Mouse (Mus musculus) layer of hippocampus, postnatal 25 days (tissue): ENCODE data around the gene Slc24a2. TPM values are rescaled to one million over a fixed set of nuclear protein-coding genes. Genes with fewer than 3 reads are reported as not detected.

Source experiments
- DNase-seq, 2 experiments: peaks; one replicate each; pipeline ENCODE4 v3.0.0; 2022; ENCODE audit warnings: mixed read lengths in 2 of 2, low spot score in 1 of 2; ENCODE audit errors: extremely low spot score in 1 of 2
- total RNA-seq, 2 experiments: library from RNA; stranded (reverse); gene quantifications; 2 replicates each; pipeline ENCODE4 v1.2.3; 2021

The Slc24a2 gene
- total RNA-seq, 2 experiments from 2014 or later: 339 to 378 TPM

DNA sequence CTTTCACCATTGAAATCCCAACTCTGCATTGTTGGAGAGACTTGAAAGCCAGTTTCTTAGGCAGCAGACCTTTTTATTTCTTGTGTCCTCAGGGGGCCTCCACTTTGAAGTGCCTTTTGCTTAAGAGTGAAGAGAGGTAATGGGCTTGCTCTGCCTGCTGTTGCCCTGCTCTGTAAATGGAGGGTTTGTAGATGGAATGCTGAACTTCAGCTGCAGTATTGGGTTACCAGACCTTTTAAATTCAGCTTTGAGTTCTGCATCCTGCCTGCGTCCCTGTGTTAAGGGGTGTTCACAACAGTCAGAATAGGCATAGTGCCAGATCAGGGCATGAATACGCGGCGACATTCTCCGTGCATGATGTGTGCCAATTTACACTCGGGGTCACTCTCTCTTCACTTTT is 241.0 kb downstream of the Slc24a2 start:
- DNase-seq: no peak

DNA sequence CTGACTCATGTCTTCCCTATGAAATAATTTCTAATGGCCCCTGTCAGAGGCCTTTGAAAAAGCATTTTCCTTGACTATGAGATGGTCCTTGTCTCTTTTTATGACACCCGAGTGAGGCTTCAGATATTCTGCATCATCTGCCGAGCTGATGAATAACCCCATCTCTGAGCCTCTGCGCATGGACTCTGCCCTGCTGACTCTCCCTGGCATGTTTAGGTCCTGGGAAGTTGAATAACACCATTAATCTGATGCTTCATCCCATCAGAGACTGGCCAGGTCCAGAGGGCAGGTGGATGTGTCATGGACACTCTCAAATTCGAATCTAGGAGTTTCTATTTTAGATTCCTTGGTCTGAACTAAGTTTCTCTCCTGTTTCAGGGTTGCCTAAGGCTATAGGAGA is 242.4 kb downstream of the Slc24a2 start:
- no peak for DNase-seq

DNA sequence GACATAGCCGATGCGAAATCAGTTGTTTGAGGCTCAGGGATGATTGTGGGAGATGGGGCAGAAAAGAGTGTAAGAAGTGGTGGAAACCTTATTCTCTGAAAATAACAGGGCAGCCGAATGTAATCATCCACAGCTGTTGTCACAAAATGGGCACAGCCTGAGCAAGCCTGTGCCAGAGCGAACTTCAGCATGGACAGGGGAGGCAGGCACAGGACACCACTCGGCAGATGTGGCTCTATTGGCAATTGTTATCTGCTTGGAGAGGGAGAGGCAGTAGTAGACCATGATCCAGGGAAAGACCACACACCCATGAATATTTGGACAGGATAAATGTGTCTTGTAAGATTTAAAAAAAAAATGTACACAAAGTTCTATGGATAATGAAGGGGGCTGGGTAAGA is 253.0 kb downstream of the Slc24a2 start:
- DNase-seq: no peak

DNA sequence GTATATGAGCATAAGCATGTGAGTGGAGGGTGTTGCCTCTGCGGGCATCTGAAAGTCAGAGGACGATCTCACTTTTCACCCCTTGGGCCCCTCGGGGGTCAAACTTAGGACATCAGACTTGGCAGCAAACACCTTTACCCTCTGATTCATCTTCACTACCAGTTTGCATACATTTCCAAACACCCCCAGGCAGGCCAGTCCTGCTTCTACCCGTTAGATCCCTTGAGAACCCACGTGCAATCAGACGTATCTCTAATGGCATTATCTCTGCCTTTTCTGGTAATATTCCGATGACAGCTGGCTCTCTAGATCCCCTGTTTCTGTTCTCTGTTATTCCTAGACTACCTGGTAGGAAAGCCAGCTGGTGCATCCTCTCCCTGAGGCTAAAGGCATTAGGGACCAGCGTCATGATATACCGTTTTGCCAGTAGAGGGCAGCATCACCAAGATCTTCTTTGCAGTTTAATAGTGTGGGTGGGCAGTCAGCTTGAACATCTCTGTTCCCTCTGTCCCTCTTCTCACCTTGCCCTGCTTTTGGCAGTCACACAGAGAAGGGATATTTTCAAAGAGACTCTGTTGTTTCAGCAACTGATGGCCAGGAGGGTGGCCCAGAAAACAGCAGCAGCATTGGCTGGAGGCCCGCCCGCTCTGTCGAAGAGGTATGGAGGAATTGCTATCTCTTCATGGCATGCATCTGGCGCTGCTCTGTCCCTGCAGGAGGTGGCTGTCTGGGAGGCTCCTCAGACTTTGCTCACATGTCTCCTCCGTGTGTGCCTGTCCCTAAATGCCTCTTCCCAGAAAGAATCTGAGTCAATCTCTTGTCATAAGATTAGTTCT is 272.5 kb downstream of the Slc24a2 start:
- peak; percentile 63 to 69 for DNase-seq

DNA sequence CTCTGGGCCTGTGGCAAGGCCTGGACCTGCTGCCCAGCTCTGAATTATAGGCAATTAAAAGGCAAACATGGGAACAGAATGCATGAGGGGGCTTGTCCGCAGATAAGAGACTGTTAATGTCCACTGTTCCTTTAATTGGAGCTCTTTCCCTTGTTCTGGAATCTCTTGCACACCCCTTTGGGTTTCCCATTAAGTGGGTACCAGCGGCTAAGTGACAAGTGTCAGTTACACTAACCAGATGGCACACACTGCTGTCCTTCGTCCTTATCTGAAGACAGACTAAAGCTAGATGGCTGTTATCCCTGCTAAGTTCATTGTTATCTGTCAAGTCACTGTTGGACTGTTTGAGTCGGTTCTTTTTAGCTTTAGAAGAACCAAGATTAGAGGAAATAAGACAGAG is 274.8 kb downstream of the Slc24a2 start:
- DNase-seq: no peak

DNA sequence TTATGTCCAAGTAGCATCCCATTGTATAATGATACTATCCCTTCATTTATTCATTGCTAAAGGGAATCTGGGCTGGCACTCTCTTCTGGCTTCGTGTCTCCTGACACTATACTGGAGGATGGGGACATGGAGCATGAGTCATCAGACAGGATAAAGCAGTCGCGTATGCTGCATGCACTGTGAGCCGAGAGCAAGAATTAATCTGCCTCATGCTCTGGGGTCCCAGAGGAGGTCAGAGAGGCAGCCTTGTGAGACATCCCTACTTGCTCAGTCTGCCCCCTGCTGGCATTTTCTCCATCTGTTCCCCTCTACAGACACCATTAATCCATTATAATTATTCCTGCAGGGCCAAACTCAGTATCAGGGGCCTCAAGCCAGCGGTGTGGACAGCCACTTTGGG is 276.8 kb downstream of the Slc24a2 start:
- DNase-seq: no peak

DNA sequence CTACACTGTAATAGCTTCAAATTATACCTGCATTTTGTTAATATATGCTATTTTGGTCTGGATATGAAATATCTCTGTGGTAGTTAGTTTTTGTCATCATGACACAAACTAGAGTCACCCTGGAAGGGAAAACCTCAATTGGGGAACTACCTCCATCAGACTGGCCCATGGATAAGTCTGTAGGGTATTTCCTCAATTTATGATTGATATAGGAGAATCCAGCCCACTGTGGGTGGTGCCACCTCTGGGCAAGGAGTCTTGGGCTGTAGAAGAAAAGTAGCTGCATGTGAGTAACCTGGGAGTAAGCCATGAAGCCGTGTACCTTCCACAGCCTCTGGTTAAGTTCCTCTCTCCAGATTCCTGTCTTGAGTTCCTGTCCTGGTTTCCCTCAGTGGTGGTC is 281.5 kb downstream of the Slc24a2 start:
- DNase-seq: no peak

DNA sequence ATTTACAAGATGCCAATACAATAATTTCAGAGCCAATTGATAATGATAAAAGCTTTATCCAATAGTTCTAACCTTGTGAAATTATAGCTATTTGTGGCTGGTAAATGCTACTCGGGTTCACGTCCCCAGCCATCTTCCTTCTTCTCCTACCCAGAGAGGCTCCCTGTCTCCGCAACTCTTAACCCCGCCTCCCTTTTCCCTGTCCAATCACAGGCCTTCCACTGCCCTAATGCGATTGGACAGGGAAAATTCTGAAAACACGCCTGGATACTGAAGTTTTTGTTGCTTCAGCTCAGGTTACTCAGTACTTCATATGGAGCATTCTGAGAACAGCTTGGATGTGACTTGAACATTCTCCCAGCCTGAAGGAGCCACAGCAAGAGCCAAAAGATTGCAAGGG is 287.0 kb downstream of the Slc24a2 start:
- no peak for DNase-seq

DNA sequence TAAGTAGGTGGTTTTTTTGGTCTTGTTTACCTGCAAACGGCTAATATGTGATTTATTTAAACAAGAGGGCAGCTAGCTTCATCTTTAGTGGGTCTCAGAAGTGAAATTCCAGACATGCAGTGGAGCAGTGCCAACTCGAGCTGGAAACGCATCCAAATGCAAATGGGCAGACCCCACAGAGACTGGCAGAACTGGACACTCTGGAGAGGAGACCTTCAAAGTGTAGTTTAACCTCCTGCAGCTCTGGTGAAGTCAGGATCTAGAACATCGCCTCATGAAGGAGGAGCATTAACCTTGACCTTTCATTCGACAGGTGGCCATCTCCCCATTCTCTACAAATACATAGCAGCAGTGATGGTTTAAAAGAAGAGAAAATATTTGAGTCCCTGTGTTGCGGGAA is 287.6 kb downstream of the Slc24a2 start:
- DNase-seq: no peak

DNA sequence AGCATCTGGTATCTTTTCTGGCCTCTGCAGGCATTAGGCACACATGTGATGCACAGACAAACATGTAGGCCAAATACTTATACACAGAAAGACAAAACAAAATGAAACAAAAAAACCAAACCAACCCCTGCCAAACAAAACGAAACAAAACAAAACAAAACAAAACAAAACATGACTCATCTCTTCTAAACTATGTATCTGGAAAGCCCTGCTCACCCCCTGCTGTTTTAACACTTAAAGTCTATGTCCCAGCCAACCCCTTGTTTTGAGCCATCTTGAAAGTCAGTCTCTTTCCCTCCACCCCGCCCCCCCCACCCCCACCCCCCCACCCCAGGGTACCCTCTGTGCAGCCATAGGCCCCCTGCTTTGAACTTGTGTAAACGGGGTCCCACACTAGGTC is 293.6 kb downstream of the Slc24a2 start:
- no peak for DNase-seq

DNA sequence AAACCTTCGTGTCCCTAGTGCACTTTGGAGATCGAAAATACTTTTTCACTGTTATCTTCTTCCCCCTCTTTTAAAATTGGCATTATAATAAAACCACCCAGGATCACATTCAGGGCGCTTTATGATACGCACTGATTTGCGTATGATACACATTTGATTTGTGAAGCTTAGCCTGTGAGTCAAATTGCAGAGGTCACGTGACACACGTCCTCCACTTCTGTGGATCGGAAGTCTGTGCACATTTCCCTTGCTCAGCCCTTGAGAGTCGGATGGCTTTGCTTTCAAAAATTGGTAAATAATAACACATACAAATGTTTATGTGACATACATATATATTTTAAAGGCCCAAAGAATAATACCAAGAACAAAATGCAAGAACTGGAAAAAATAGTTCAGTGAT is 294.1 kb downstream of the Slc24a2 start:
- no peak for DNase-seq
